Mouse (Mus musculus) kidney, adult 2 months (tissue): ENCODE measurements around the gene Cyp11a1.

Experiments used
- CTCF ChIP-seq: fragments of 200-500 bp; conservative IDR thresholded peaks from 2 replicates; pipeline ENCODE4 v1.5.1; 2011; ENCODE audit warnings: low read depth, mild to moderate bottlenecking, control low read depth, low read length, moderate library complexity, mixed read lengths; ENCODE audit not compliant: insufficient read depth, insufficient read length
- POLR2A ChIP-seq: fragments of 200-500 bp; IDR thresholded peaks from one replicate; pipeline ENCODE4 v1.6.1; 2011; ENCODE audit warnings: low read depth, low read length, control low read depth

DNA sequence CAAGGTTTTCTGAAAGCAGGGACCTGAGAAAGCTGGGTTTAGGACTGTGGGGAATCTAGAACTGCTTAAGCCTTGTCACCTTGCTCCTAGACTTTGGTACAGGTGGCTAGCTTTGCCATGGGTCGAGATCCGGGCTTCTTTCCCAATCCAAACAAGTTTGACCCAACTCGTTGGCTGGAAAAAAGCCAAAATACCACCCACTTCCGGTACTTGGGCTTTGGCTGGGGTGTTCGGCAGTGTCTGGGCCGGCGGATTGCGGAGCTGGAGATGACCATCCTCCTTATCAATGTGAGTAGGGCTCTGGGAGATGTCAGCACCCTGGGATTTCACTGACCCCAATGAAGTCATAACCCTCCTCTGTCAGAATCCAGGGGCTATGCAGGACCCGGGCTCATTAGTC is 19.8 kb downstream of the Cyp11a1 start:
- TF ChIP-seq CTCF (no peak), POLR2A (no peak)
